In genomic region chr19:10039615-10040014, GRCm38 (mm10) we compare ENCODE assay signal across 10 mouse cellular contexts. TPM values are rescaled to one million over a fixed set of nuclear protein-coding genes. Genes with fewer than 3 reads are reported as not detected.
A peak's percentile ranks its signal among the peaks of the same experiment; 100 is the strongest.
DNase-seq lines count a peak whose midpoint lies in the region; ATAC-seq lines count a peak whose summit lies in the region.
"Had no signal": no experiment of that assay in that cellular context is flagged by ENCODE, and none has a peak within 500 bp of the region (broad histone marks: within the 10 kb centered on the region; RNA-seq: fewer than 3 reads in every experiment).

No protein-coding gene starts in this region.

- peak overlapping the region; percentile 84 for H3K27ac ChIP-seq in heart, embryonic 11.5 days (ENCODE audit: low read depth, low read length)
- H3K27ac ChIP-seq: forebrain, embryonic 12.5 days had no signal

- H3K9ac ChIP-seq in heart, embryonic 11.5 days (ENCODE audit: low read depth, low read length): no peak overlapping the region
- H3K9ac ChIP-seq: forebrain, embryonic 12.5 days had no signal

- H3K9me3 ChIP-seq in heart, embryonic 11.5 days (replicated peaks; ENCODE audit: control insufficient read depth, low read length): no peaks in the 10 kb centered on the region
- H3K9me3 ChIP-seq: forebrain, embryonic 12.5 days had no signal

- H3K27me3 ChIP-seq in heart, embryonic 11.5 days (ENCODE audit: control insufficient read depth, insufficient read depth, low read length): no peaks in the 10 kb centered on the region

- H3K4me2 ChIP-seq in heart, embryonic 11.5 days: no peak overlapping the region
- H3K4me2 ChIP-seq: forebrain, embryonic 12.5 days had no signal

- no peaks in the 10 kb centered on the region for H3K36me3 ChIP-seq in heart, embryonic 11.5 days (ENCODE audit: control insufficient read depth, insufficient read depth, low read length)
- H3K36me3 ChIP-seq: forebrain, embryonic 12.5 days had no signal

- H3K4me3 ChIP-seq in heart, embryonic 11.5 days (ENCODE audit: low read depth, low read length): no peak overlapping the region
- H3K4me3 ChIP-seq: forebrain, embryonic 12.5 days had no signal

- peaks cover 35% of the 10 kb centered on the region for H3K4me1 ChIP-seq in heart, embryonic 11.5 days (ENCODE audit: control insufficient read depth, insufficient read depth, low read length)

- ATAC-seq in heart, embryonic 11.5 days (replicated peaks; ENCODE audit: insufficient number of reproducible peaks, low FRiP score, low TSS enrichment): no peak

- no peak for DNase-seq in heart, postnatal 4 days
- peak; percentile 63 to 65 for DNase-seq in lung, adult 18-20 months
- no peak for DNase-seq in lung, postnatal 14 days
- peak; percentile 55 to 67 for DNase-seq in cerebellum, postnatal 10 days
- DNase-seq in lung, postnatal 36 days: peak; percentile 75
- DNase-seq in adrenal gland, adult 2 months: no peak
- DNase-seq in spleen, postnatal 36 days (ENCODE audit: low spot score in 2 of 2): no peak

- WGBS in heart, embryonic 11.5 days (ENCODE audit: insufficient replicate concordance): 73% methylated on average over 2 of the region's 2 CpGs

RNA-seq across cellular contexts. Expression of gene Fads3, which starts 1.8 kb away (rescaled TPM):
- 15.8 and 17.9 TPM in 2 replicates for polyA plus RNA-seq in heart, embryonic 11.5 days (2014; fragmentation: Nextera tagmentation; extraction: Ambion mirVana)
- 10 to 100 TPM; 55.6 to 55.7 TPM for total RNA-seq in heart, postnatal 4 days (2021)
- total RNA-seq in adrenal gland, adult 2 months (2021): 10 to 100 TPM; 13.3 to 17.6 TPM
- polyA plus RNA-seq in adrenal gland, adult 2 months (2012; rRNA removed): 57.7 and 61.3 TPM in 2 replicates
- total RNA-seq: neutrophil, adult 5-6 weeks had no signal

RNA-seq across cellular contexts. Expression of gene Rab3il1, which starts 38.1 kb away (rescaled TPM):
- 50.8 and 54.0 TPM in 2 replicates for polyA plus RNA-seq in heart, embryonic 11.5 days (2014; fragmentation: Nextera tagmentation; extraction: Ambion mirVana)
- total RNA-seq in heart, postnatal 4 days (2021): 10 to 100 TPM; 12.2 to 12.5 TPM
- total RNA-seq in adrenal gland, adult 2 months (2021): 10 to 100 TPM in 1 of 2 experiments, 1 to 10 TPM in 1; 4.1 to 10.3 TPM
- polyA plus RNA-seq in adrenal gland, adult 2 months (2012; rRNA removed): 9.1 and 9.4 TPM in 2 replicates
- total RNA-seq: neutrophil, adult 5-6 weeks had no signal

RNA-seq across cellular contexts. Expression of gene Best1, which starts 38.2 kb away (rescaled TPM):
- 0.10 and 0.41 TPM in 2 replicates for polyA plus RNA-seq in heart, embryonic 11.5 days (2014; fragmentation: Nextera tagmentation; extraction: Ambion mirVana)
- not detected for total RNA-seq in heart, postnatal 4 days (2021)
- total RNA-seq in adrenal gland, adult 2 months (2021): under 1 TPM; 0.17 to 0.62 TPM
- polyA plus RNA-seq in adrenal gland, adult 2 months (2012; rRNA removed): 0.16 and 0.46 TPM in 2 replicates

RNA-seq across cellular contexts. Expression of gene Fth1, which starts 59.2 kb away (rescaled TPM):
- polyA plus RNA-seq in heart, embryonic 11.5 days (2014; fragmentation: Nextera tagmentation; extraction: Ambion mirVana): 1,994 and 2,294 TPM in 2 replicates
- 1,000 to 10,000 TPM; 1,376 to 1,487 TPM for total RNA-seq in heart, postnatal 4 days (2021)
- 1,000 to 10,000 TPM; 3,718 to 3,915 TPM for total RNA-seq in adrenal gland, adult 2 months (2021)
- polyA plus RNA-seq in adrenal gland, adult 2 months (2012; rRNA removed): 39,639 and 47,224 TPM in 2 replicates

Comparison
In these comparisons a context has a peak if more than half of its experiments do, and no peak if none do; other contexts are left out.
1. DNase-seq: peak in lung, adult 18-20 months (2 of 2), cerebellum, postnatal 10 days (2 of 2) and lung, postnatal 36 days (single experiment); none in heart, postnatal 4 days (single experiment), lung, postnatal 14 days (single experiment), adrenal gland, adult 2 months (single experiment) and spleen, postnatal 36 days (0 of 2).